Mouse (Mus musculus) ovary, adult 18-20 months (tissue): ENCODE measurements around the gene Gpr84.

Experiments
- DNase-seq: peaks from one replicate; pipeline ENCODE4 v3.0.0; 2022; ENCODE audit warnings: low spot score, mixed read lengths

The Gpr84 gene

DNA sequence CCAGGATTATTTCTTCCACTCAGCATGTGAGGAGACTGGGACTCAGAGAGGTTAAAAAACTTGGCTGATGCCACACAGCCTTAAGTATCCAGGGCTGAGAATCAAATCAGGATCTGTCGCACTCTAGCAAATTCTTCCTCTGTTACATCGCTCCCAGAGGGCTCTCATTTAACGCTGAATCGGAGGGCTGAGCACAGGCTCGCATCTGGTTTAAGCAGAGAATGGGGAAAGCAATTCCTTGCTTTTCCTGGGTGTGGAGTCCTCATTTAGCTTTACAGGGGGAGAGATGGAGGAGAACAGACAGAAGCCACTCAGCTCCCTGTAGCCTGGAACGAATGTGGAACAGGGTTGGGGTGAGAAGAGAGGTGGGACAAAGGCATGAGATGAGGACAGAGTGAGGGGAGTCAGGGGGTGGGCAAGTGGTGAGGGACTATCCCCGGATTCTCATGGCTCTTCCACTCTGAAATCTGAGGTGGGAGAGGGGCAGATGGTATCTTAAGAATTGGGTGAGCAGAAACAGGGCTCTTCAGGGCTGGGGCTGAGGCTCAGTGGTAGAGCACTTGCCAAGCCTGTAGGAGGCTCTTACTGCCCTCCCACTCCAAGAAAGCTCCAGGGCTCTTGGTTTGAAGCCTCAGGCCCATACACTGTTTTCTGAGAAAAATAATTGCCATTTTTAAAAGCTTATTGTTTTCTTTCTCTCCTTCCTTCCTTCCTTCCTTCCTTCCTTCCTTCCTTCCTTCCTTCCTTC, 25.2 kb upstream of the Gpr84 start:
- DNase-seq = no peak

DNA sequence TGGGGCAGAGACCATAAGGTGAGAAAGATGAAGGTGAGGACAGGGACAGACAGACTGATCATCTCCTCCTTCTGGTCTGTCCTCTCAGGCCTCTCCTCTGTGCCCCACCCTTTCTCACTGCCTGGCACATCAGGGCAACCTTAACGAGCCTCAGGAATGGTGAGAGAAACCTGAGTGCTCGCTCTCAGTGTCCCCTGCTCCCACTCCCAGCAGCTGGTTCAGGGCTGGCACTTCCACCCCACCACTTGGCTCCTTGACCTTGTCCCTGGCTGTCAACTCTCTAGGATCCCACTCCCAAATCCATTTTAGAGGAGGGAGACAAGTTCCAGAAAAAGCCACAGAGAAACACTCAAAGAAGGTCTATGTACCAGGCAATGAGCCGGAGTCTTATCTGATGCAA, 24.6 kb upstream of the Gpr84 start:
- DNase-seq = no peak

DNA sequence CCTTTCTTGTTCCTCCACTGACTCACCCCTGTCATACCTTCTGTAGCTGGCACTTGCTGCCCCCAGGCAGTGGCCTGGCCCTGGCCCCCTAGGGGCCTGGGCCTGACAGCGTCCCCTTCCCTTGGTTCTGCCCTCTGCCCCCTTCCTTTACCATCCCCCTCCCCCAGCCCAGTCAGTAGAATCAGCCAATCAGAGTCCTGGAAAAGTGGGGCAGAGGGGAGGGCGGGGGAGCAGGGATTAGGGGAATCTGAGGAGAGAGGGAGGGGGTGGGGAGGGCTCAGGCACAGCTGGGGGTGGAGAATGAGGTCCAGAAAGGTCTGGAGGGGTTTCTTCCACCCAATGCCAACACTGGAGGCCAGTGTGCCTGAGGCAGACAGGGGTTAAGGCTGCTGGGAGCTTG, 23.8 kb upstream of the Gpr84 start:
- no peak for DNase-seq

GRCm38 (mm10) chr15:103333738-103334137, 23.3 kb upstream of the Gpr84 start:
- DNase-seq = no peak

GRCm38 (mm10) chr15:103333081-103333615, 22.7 kb upstream of the Gpr84 start:
- DNase-seq = no peak

DNA sequence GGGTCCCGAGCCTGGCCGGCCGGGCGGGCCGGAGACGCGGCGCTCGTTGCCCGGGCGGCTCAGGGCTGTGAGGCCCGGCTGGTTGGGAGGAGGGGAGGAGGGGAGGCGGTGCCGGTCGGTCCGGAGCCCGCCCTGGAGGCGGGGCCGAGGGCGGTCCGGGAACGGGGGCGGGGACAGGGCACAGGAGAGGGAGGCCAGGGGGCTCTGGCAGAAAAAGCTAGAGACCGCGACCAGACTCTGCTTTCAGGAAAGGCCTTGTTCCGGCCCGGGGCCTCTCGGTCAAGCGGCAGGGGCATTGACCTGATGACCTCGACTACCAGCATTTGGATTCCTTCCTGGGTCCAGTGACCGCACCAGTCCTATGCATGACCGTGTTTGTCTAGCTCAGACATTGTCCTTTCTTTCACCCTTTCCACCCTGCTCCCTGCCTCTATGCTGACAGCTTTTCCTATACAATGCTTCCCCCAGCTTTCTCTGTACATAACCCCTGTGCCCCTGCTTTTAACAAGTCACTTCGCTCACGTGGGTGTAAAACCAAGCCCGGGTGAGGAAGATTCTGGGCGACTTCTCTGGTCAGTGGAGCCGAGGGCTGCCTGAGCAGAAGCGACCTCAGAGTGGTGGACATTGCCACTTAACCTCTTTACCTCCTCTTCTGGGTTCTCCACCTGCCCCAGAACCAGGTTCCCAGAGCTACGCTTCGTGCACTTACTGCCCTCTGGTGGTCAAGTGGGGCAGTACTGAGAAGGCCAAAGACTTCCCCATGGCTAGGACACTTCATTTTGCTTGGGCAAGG, 13.2 kb upstream of the Gpr84 start:
- DNase-seq = peak; percentile 74

- no peak for DNase-seq
Measured at GRCm38 (mm10) chr15:103323070-103323454, 12.7 kb upstream of the Gpr84 start.

DNA sequence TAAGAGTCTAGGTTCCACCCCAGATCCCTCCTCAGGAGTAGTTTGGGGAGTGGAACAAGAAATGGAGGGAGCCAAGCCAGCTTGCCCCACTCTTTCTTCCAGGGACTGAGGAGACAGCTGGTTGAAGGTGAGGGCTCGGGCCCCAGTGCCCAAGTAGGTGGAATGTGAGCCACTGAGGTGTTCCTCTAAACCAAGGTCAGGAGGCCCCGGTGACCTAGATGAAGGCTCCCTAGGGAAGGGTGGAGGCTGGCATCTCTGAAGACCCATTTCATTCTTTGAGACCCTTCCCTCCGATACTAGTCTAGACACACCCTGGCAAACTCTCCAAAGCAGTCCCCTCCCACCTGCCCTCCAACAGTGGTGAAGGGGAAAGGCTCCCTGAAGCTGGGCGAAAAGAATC, 12.0 kb upstream of the Gpr84 start:
- no peak for DNase-seq

GRCm38 (mm10) chr15:103321076-103321475, 10.7 kb upstream of the Gpr84 start:
- DNase-seq = no peak

DNA sequence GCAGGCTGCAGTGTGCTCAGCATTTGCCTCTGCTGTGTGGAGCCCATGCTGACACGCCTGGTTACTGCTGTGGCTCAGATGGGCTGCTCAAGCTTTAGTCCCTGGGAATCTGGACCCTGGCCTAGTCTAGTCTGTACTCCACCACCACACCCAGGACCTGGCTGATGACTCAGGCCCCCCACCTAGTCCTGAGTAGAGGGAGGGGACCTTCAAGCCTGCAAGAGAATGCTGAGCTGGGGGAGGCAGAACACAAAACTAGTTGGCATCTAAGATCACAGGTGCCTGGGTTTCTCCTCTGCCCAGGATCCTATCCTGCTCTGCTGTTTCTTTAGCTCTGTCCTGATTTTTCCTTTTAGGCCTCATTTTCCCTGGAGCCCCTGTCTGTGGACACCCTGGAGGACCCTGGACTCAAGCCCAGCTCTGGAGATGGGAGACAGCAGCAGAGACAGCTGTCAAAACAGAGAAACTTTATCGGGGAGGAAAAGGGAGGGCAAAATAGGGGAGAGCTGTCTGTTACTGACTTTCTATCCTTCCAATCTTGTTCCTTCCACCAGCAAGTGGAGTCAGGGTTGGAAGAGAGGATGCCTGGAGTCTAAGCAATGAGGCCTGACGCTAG, 7.9 kb upstream of the Gpr84 start:
- DNase-seq = no peak

GRCm38 (mm10) chr15:103317731-103318130, 7.3 kb upstream of the Gpr84 start:
- DNase-seq = no peak

DNA sequence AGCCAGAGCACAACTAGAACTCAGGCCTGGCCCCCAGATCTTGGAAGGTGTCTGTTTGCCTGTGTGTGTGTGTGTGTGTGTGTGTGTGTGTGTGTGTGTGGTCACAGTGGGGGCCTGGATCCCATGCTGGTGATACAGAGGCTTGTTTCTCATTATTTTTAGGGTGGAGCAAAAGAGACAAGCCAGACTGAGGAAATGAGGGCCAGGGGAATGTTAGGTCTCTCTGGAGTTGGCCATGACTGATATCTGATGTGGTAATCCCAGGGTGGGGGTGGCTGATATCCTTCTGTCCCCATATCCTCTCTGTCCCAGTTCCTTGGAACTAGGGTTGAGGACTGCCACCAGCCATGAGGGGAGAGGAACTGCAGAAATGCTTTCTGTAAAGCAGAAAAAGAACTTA, 6.7 kb upstream of the Gpr84 start:
- DNase-seq = no peak

GRCm38 (mm10) chr15:103315979-103316776, 5.8 kb upstream of the Gpr84 start:
- no peak for DNase-seq

DNA sequence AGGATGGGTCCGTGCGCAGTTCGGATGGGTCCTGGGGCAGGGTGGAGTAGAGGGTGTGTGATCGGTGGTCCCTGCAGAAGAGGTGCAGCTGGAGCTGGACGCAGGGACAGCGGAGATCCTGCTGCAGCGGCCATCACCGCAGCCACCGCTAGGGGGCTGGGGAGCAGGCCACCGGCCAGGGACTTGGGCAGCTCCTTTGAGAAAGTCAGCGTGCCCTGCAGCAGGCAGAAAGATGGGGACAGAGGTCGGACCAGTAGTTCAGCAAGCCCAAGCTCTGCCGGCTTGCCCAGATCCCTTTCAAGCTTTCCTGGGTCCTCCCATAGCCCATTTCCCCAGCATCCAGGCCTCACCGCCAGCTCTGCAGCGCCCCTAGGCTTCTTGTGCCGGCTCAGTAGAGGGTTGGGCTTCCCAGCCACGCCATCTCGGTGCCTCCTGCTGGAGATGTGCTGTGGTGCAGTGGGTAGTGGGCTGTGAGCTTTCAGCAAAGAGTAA, 4.6 kb upstream of the Gpr84 start:
- DNase-seq = peak; percentile 57

DNA sequence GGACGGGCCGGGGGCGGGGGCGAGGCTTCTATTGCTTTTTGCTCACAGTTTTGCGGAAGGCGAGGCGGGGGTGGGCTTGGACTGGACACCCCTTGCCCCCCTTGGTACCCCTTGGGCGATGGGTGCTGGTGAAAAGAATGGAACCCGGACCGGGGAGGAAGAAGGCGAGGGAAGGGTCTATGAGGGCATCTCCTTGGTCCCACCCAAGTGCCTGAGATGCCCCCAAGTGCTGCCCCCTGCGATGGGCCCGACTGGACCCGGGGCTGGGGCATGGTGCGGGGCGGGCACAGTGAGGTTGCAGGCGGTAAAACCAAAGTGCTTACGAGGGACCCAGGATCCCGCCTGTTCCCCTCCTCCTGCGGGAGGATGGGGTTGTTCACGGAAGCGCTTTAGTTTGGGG, 3.8 kb upstream of the Gpr84 start:
- no peak for DNase-seq

- no peak for DNase-seq
Measured at GRCm38 (mm10) chr15:103313495-103314095, 3.2 kb upstream of the Gpr84 start.

- DNase-seq = no peak
Measured at GRCm38 (mm10) chr15:103308876-103309580, 1.4 kb downstream of the Gpr84 start.

DNA sequence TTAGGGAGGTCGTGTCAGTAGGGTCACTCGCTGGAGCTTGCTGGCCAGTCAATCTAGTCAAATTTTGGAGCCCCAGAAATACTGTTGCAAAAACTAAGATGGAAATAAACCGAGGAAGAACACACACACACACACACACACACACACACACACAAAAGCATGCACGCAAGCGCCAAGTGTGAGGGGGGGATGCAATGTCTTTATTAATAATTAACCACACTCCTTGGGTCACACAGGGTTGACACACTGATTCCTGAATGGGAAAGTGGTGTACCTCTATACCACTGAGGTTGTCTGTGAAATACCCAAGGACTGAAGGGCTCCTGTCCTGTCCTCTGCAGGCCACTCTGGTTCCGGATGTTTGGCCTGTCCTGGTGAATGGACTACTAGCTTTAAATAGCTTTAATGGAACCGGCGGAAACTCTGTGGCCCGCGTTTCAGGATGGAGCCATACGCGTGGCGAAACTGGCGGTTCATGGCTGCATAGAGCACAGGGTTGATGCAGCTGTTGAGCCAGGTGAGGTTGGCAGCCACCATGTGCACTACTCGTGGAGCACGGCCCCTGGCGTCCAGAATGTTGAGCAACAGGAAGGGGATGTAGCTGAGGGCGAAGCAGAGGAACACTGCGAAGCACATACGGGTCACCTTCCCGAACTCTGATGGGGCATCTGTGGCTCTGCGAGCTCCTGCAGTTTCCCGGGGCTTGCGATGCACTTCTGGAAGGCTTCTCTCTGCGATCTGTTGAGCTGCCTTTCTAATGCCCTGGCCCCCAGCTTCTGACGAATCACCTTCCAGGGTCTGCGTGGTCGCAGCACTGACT, 2.1 kb downstream of the Gpr84 start:
- DNase-seq = no peak

DNA sequence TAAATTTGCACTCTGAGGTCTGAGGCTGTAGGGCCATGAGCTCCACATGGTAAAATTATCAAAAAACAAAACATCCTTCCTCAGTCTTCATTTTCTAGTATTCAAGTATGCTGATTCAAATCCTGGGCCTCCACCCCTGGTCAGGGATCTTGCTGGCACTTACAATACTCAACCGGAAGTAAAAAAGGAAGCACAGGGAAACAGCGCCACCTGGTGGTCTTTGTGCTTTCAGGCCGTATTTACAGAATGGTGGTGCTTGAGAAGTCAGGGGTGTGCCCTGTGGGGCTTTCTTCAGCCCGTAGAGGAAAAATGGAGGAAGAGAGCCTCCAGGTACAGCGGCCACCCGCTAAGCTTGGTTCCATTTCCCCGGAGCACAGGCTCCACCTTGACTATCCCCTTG, 3.3 kb downstream of the Gpr84 start:
- DNase-seq = peak; percentile 74
